In the genomic region with DNA sequence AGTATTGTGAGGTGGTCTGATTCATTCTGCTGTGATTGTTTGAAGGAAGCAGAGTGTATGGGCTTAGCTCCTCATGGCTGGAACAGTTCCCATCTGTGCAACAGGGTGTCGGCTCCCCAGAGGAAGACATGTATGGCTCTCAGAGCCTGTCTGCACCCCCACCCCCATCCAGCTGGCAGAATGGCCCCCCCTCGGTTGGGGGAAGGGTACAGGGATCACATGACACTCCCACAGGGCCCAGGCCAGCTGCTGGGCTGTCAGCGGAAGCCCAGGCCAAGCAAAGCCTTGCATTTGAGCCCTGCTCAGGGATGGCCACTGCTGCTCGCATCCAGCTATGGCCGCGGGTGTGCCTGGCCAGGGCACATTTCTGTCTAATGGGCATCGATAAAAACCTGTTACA, we compare ENCODE assay signal across 1 mouse cellular context.
TF ChIP-seq lines count a peak whose summit lies in the region.

No protein-coding gene starts in this region.

TF ChIP-seq in CH12.LX, 34 proteins besides CTCF, POLR2A, EP300 and RAD21:
- TF ChIP-seq E2F4 (IDR thresholded peaks at IDR 0.05; ENCODE audit: insufficient replicate concordance, low read depth, low read length) (no peak), MAZ (IDR thresholded peaks at IDR 0.05; ENCODE audit: low read depth, low read length) (peak; percentile 76), MXI1 (IDR thresholded peaks at IDR 0.05; ENCODE audit: low read depth, low read length) (no peak), KAT2A (IDR thresholded peaks at IDR 0.05; ENCODE audit: insufficient replicate concordance, low read length) (no peak), ZKSCAN1 (IDR thresholded peaks at IDR 0.05; ENCODE audit: borderline replicate concordance, low read depth, low read length) (no peak), SIN3A (IDR thresholded peaks at IDR 0.05; ENCODE audit: low read length) (no peak), BHLHE40 (IDR thresholded peaks at IDR 0.05; ENCODE audit: low read depth, low read length) (0 out of 2 replicates have a peak, but pooled peaks have one; percentile 5), MEF2A (IDR thresholded peaks at IDR 0.05; ENCODE audit: borderline replicate concordance, low read depth, low read length) (no peak), ETS1 (conservative IDR thresholded peaks at IDR 0.05; ENCODE audit: low read depth, low read length) (peak; percentile 70), RCOR1 (conservative IDR thresholded peaks at IDR 0.05; ENCODE audit: low read depth, low read length) (no peak), GABPA (IDR thresholded peaks at IDR 0.05; ENCODE audit: insufficient replicate concordance, low read depth, low read length) (no peak), USF2 (conservative IDR thresholded peaks at IDR 0.05; ENCODE audit: low read depth, low read length) (no peak), UBTF (IDR thresholded peaks at IDR 0.05; ENCODE audit: low read depth, low read length) (no peak), ELF1 (IDR thresholded peaks at IDR 0.05; ENCODE audit: low read depth, low read length) (no peak), CHD1 (IDR thresholded peaks at IDR 0.05; ENCODE audit: low read depth, low read length) (no peak), USF1 (IDR thresholded peaks at IDR 0.05; ENCODE audit: low read depth, low read length) (peak; percentile 64), CHD2 (IDR thresholded peaks at IDR 0.05; ENCODE audit: low read length) (peak; percentile 76; the same call in 1 of the 2 replicates), IRF4 (IDR thresholded peaks at IDR 0.05; ENCODE audit: low read depth, low read length) (no peak), NRF1 (IDR thresholded peaks at IDR 0.05; ENCODE audit: low read depth, low read length) (no peak), PAX5 (IDR thresholded peaks at IDR 0.05; ENCODE audit: low read length) (no peak), POLR2AphosphoS2 (IDR thresholded peaks at IDR 0.05; ENCODE audit: low read depth, low read length) (no peak), TCF12 (IDR thresholded peaks at IDR 0.05; ENCODE audit: low read depth, low read length) (peak; percentile 84; the same call in 1 of the 2 replicates), JUN (IDR thresholded peaks at IDR 0.05; ENCODE audit: insufficient read depth, low read depth, low read length) (no peak)
